ENCODE assay signal across 17 mouse cellular contexts in genomic region chr3:157908166-157908565, GRCm38 (mm10). TPM values are rescaled to one million over a fixed set of nuclear protein-coding genes. Genes with fewer than 3 reads are reported as not detected.
"Had no signal": no experiment of that assay in that cellular context is flagged by ENCODE, and none has a peak within 500 bp of the region (broad histone marks: within the 10 kb centered on the region; RNA-seq: fewer than 3 reads in every experiment).

No protein-coding gene starts in this region.

- H3K27ac ChIP-seq: liver, embryonic 13.5 days; liver, embryonic 15.5 days; macrophage; midbrain, embryonic 13.5 days; midbrain, embryonic 15.5 days; neural tube, embryonic 12.5 days; stomach, embryonic 15.5 days; stomach, postnatal 0 days had no signal

- H3K4me2 ChIP-seq: liver, embryonic 11.5 days; liver, embryonic 13.5 days; liver, embryonic 15.5 days; midbrain, embryonic 11.5 days; midbrain, embryonic 13.5 days; midbrain, embryonic 15.5 days; neural tube, embryonic 12.5 days; stomach, embryonic 15.5 days had no signal

- H3K9me3 ChIP-seq: liver, embryonic 13.5 days; liver, embryonic 15.5 days; megakaryocyte, embryonic 14.5 days; midbrain, embryonic 13.5 days; midbrain, embryonic 15.5 days; neural tube, embryonic 12.5 days; stomach, embryonic 15.5 days had no signal

- ATAC-seq: liver, postnatal 0 days; midbrain, embryonic 13.5 days; midbrain, embryonic 15.5 days had no signal

- H3K27me3 ChIP-seq: liver, embryonic 13.5 days; liver, embryonic 15.5 days; megakaryocyte, embryonic 14.5 days; midbrain, embryonic 13.5 days; midbrain, embryonic 15.5 days; neural tube, embryonic 12.5 days; stomach, embryonic 15.5 days had no signal

- H3K4me3 ChIP-seq: liver, embryonic 13.5 days; liver, embryonic 15.5 days; megakaryocyte, embryonic 14.5 days; midbrain, embryonic 13.5 days; midbrain, embryonic 15.5 days; neural tube, embryonic 12.5 days; stomach, embryonic 15.5 days had no signal

- H3K4me1 ChIP-seq: liver, embryonic 13.5 days; liver, embryonic 15.5 days; megakaryocyte, embryonic 14.5 days; midbrain, embryonic 13.5 days; midbrain, embryonic 15.5 days; neural tube, embryonic 12.5 days; stomach, embryonic 15.5 days had no signal

- H3K9ac ChIP-seq: liver, embryonic 13.5 days; liver, embryonic 15.5 days; liver, postnatal 0 days; midbrain, embryonic 13.5 days; midbrain, embryonic 15.5 days; neural tube, embryonic 12.5 days; stomach, embryonic 15.5 days had no signal

- DNase-seq: liver; liver, embryonic 13.5 days; liver, postnatal 0 days; right cerebral cortex, postnatal 14 days; thymus, adult 2 months; thymus, postnatal 25 days; thymus, postnatal 4 days had no signal

- H3K36me3 ChIP-seq: midbrain, embryonic 13.5 days; midbrain, embryonic 15.5 days; neural tube, embryonic 12.5 days; stomach, embryonic 15.5 days had no signal

RNA-seq across cellular contexts. Expression of gene Cth, which starts 16.7 kb away (rescaled TPM):
- polyA plus RNA-seq: macrophage had no signal
